Mouse (Mus musculus) erythroblast, embryonic 14.5 days (primary cell): ENCODE results near the gene Als2. TPM values are rescaled to one million over a fixed set of nuclear protein-coding genes. Genes with fewer than 3 reads are reported as not detected.

Source experiments
- H3K27me3 ChIP-seq: 2 replicates; pipeline ENCODE4 v1.6.1; 2012; ENCODE audit warnings: inconsistent platforms; ENCODE audit not compliant: control insufficient read depth
- H3K36me3 ChIP-seq: 2 replicates; pipeline ENCODE4 v1.6.1; 2012; ENCODE audit warnings: mild to moderate bottlenecking, inconsistent platforms; ENCODE audit not compliant: control insufficient read depth
- H3K4me1 ChIP-seq: 2 replicates; pipeline ENCODE4 v1.6.1; 2012; ENCODE audit warnings: inconsistent platforms; ENCODE audit not compliant: control insufficient read depth
- H3K4me3 ChIP-seq: replicated peaks from 2 replicates; pipeline ENCODE3; 2012; ENCODE audit warnings: moderate library complexity, mild to moderate bottlenecking, inconsistent platforms
- H3K9me3 ChIP-seq: 2 replicates; pipeline ENCODE4 v1.6.1; 2012; ENCODE audit warnings: low read length, inconsistent platforms, mixed read lengths; ENCODE audit not compliant: control insufficient read depth
- GATA1 ChIP-seq: IDR thresholded peaks from 2 replicates; pipeline ENCODE4 v1.6.1; 2012; ENCODE audit warnings: low read length, inconsistent platforms, mixed read lengths
- TAL1 ChIP-seq: IDR thresholded peaks from 3 replicates; pipeline ENCODE4 v1.6.1; 2012; ENCODE audit warnings: low read length, inconsistent platforms, mixed read lengths
- polyA plus RNA-seq: library from polyadenylated mRNA; stranded (reverse); fragments of >175 nt; gene quantifications from 2 replicates; pipeline ENCODE4 v1.2.3, GENCODE M21; 2012

The Als2 gene
- polyA plus RNA-seq, 1 experiment, result 0.07 TPM

GRCm38 (mm10) chr1:59200960-59201359 is 36.1 kb downstream of the Als2 start:
- H3K27me3 ChIP-seq, result no peaks in the 10 kb centered on the region
- no peak overlapping the region for H3K4me3 ChIP-seq
- no peaks in the 10 kb centered on the region for H3K4me1 ChIP-seq
- TF ChIP-seq TAL1 (no peak), GATA1 (no peak)
- H3K9me3 ChIP-seq, result no peaks in the 10 kb centered on the region
- peaks cover 61% of the 10 kb centered on the region for H3K36me3 ChIP-seq

DNA sequence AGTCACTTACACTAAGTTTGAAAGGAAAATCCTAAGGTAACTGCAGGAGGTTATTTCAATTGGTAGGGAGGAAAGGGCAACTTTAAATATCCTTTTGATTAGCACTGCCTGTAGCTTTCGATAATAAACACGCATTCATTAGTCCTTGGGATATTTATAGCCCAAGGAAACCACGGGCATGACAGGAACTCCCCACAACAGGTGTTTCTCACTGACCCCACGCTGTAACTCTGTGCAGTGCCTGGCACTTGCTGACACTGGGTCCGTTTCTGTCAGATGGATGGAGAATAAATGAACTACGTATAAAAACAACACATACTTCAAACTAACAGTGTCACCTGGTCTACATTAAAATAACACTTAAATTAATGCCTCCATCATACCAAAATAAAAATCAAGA is 42.1 kb downstream of the Als2 start:
- TF ChIP-seq GATA1 (no peak), TAL1 (no peak)
- Histone ChIP-seq H3K4me3 (no peak overlapping the region), H3K9me3 (no peaks in the 10 kb centered on the region), H3K36me3 (peaks cover 72% of the 10 kb centered on the region), H3K4me1 (no peaks in the 10 kb centered on the region), H3K27me3 (no peaks in the 10 kb centered on the region)

DNA sequence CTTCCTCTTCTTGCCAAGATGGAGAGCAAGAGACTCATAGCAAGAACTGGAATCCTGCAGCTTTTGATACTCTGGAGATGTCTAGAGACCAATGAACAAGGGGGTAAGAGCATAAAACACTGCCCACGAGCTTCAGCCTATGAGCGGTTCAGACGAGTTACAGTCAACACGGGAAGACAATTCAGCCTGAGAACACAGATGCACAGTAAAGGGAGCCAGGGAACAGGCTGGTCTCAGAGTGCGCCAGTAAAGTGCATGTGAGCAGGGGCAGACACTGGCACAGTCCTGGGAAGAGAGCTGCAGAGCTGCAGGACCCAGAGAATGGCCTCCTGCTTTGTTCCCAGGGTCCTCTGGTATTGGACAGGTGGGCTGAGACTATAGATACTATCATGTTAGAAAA is 49.2 kb downstream of the Als2 start:
- Histone ChIP-seq H3K36me3 (peaks cover 58% of the 10 kb centered on the region), H3K9me3 (no peaks in the 10 kb centered on the region), H3K4me1 (peaks cover 4% of the 10 kb centered on the region; the same call in 1 of the 2 replicates), H3K4me3 (no peak overlapping the region), H3K27me3 (no peaks in the 10 kb centered on the region)
- no peak for TF ChIP-seq TAL1

- no peak overlapping the region for H3K4me3 ChIP-seq
- no peaks in the 10 kb centered on the region for H3K27me3 ChIP-seq
- peaks cover 4% of the 10 kb centered on the region; the same call in 1 of the 2 replicates for H3K4me1 ChIP-seq
- no peaks in the 10 kb centered on the region for H3K9me3 ChIP-seq
- H3K36me3 ChIP-seq, result peaks cover 61% of the 10 kb centered on the region
- no peak for TF ChIP-seq TAL1
- TF ChIP-seq GATA1, result no peak
These were observed 50.7 kb downstream of the Als2 start for GRCm38 (mm10) chr1:59186317-59186716.

DNA sequence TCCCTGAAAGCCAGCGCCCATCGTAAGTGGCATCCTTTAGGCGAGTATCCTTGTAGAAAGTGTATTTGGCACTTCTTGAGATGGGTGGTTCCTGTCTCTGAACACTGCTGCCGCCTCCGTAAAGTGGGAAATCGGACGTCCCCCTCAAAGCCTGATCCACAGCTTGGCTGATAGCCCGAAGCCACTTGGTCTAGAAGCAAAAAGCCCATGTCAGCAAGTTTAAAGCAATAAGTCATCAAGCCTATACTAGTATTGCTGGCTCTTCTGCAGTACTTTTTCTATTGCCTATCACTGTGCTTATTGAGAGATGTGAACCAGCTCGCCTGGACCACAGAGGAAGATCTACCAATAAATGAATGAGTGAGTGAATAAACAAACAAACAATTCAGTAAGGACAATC is 51.6 kb downstream of the Als2 start:
- no peak for TF ChIP-seq TAL1
- no peak for TF ChIP-seq GATA1
- Histone ChIP-seq H3K9me3 (no peaks in the 10 kb centered on the region), H3K27me3 (no peaks in the 10 kb centered on the region), H3K4me3 (no peak overlapping the region), H3K36me3 (peaks cover 59% of the 10 kb centered on the region), H3K4me1 (peaks cover 4% of the 10 kb centered on the region; the same call in 1 of the 2 replicates)

DNA sequence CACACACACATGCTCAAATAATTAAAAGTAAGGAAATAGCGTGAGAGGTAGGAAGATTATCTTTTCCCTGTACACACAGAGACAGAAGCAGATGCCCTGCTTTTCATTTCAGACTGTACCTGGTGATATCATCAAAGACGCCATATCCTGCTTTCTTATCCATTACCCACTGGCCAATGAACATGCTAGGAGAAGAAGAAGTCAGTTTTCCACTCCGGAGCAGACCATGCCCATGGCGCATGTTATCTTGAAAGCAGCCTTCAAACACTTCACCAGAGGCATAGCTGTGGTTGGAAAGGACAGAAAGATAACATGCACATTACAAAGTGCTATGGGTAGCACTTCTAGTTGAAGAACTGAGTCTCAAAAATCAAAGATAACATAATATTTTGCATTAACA is 54.0 kb downstream of the Als2 start:
- H3K4me3 ChIP-seq, result no peak overlapping the region
- H3K4me1 ChIP-seq, result peaks cover 4% of the 10 kb centered on the region; the same call in 1 of the 2 replicates
- no peaks in the 10 kb centered on the region for H3K27me3 ChIP-seq
- no peaks in the 10 kb centered on the region for H3K9me3 ChIP-seq
- TF ChIP-seq GATA1, result no peak
- TF ChIP-seq TAL1, result no peak
- H3K36me3 ChIP-seq, result peaks cover 68% of the 10 kb centered on the region

DNA sequence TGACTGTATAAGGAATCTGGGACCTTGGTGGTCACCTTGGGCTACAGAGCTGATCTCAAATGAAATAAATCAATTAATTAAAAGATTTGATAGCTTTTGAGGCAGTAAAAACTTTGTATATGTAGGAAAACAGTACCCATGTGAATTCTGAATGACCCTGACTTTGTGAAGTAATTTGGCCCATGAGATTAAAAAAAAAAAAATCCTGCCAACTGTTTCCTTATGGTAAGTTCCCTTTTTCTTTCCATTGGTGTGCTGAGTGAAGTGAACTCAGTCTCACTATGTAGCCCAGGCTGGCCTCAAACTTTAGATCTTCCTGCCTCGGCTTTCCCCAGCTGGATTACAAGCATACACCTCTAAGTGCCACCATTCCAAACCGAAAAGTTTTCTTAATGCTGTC is 54.7 kb downstream of the Als2 start:
- H3K36me3 ChIP-seq, result peaks cover 70% of the 10 kb centered on the region
- no peak overlapping the region for H3K4me3 ChIP-seq
- peaks cover 4% of the 10 kb centered on the region; the same call in 1 of the 2 replicates for H3K4me1 ChIP-seq
- no peaks in the 10 kb centered on the region for H3K27me3 ChIP-seq
- no peak for TF ChIP-seq GATA1
- no peak for TF ChIP-seq TAL1
- H3K9me3 ChIP-seq, result no peaks in the 10 kb centered on the region

DNA sequence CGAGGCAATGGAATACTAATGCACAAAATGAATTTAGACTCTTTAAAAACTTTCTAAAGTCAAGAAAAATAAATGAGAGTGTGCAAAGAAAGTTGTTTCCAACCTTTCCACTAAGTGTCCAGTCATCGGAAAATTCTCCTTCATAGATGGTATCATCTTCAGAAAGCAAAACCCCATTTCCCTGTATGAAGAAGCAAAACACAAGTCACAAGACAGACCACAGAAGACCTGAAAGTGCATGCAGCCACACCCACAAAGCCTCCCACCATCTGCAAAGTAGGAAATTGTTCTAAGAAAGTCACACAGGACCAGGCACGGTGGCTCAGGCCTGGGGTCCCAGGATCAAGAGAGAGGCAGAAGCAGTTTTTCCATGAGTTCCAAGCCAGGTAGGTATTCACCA is 57.0 kb downstream of the Als2 start:
- TF ChIP-seq GATA1, result no peak
- TF ChIP-seq TAL1, result no peak
- peaks cover 4% of the 10 kb centered on the region; the same call in 1 of the 2 replicates for H3K4me1 ChIP-seq
- H3K36me3 ChIP-seq, result peaks cover 64% of the 10 kb centered on the region
- no peak overlapping the region for H3K4me3 ChIP-seq
- no peaks in the 10 kb centered on the region for H3K9me3 ChIP-seq
- H3K27me3 ChIP-seq, result no peaks in the 10 kb centered on the region

- Histone ChIP-seq H3K4me1 (peaks cover 4% of the 10 kb centered on the region; the same call in 1 of the 2 replicates), H3K27me3 (no peaks in the 10 kb centered on the region), H3K36me3 (peaks cover 59% of the 10 kb centered on the region), H3K4me3 (no peak overlapping the region), H3K9me3 (no peaks in the 10 kb centered on the region)
- TF ChIP-seq GATA1 (no peak), TAL1 (no peak)
These were observed 58.6 kb downstream of the Als2 start for GRCm38 (mm10) chr1:59178401-59178800.
